Mouse (Mus musculus) liver, embryonic 14.5 days (tissue): ENCODE data around the gene Fanci.

Experiments used
- CTCF ChIP-seq: IDR thresholded peaks from 2 replicates; pipeline ENCODE4 v1.5.1; 2016; ENCODE audit warnings: antibody characterized with exemption, low read depth, control low read depth
- EP300 ChIP-seq: IDR thresholded peaks from 2 replicates; pipeline ENCODE4 v1.6.1; 2016; ENCODE audit warnings: antibody characterized with exemption, low read depth

DNA sequence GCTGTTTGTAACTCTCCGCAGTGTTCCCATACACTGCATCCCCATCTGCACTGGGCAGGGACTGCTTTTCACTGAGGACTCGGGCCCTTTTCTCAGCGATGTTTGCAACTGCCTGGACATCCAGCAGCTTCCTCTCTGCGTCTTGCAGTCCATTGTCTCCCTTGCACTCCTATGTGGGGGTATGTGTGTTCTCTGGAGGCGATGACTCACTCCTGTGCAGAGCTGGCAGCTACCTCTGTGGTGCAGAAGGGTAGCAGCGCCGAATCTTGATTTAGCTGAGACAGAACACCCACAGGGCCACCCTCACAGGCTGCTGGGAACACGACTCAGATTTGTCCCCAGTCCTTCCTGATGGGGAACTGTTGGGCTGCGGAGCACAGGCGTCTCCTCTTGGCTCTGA, 94.8 kb downstream of the Fanci start:
- TF ChIP-seq EP300 (no peak), CTCF (no peak)
